Mouse (Mus musculus): ENCODE results near the gene Elof1.

The Elof1 gene

DNA sequence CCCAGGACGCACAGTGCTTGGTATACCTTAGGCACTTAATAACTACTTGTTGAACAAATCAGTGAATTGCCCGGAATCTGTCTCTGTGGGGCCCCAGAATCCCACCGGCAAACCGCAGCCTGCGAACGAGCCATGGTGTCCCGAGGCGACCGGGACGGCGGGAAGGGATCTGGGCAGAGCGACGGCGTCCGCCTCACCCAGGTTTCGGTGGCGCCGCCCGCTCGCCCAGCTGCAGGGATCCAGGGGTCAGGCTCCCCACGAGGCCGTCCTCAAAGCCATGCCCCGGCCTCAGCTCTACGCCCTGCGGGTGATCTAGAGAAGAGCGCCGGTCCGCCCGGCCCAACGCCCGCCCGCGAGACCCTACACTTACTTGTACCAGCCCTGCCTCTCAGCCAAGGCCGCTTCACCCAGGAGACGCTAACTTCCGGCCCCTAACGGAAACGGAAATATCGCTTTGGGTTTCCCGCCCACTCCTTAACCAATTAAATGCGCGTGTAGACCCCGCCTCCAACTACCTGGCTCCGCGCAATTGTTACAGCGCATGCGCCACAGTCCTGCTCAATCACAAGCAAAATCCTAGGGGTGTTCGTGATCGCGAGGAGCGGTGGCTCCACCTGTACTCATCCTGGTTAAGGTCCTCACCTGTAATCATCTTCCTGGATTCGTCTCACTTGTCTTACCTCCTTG is at the start of gene Elof1:
Gene Elof1 (minus strand): TSS at position 433 of the 687 bp plus-strand sequence.
- peak; percentile 94 for DNase-seq (ENCODE audit: low spot score)

DNA sequence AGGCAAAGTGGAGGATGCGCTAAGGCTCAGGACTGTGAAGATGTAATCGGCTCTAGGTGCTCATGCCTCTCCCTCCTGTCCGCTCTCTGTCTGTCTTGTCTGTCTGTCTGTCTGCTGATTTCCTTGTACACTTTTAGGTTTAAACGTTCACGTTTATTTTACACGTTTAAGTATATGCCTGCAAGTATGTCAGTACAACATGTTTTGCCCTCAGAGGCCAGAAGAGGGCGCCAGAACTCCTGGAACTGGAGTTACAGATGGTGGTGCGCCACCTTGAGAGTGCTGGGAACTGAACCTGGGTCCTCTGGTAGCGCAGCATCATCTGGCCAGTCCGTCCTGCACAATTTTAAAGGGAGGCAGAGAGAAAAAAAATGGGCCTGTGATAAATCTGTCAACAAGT is 49.7 kb upstream of the Elof1 start:
- DNase-seq (ENCODE audit: low spot score): no peak

DNA sequence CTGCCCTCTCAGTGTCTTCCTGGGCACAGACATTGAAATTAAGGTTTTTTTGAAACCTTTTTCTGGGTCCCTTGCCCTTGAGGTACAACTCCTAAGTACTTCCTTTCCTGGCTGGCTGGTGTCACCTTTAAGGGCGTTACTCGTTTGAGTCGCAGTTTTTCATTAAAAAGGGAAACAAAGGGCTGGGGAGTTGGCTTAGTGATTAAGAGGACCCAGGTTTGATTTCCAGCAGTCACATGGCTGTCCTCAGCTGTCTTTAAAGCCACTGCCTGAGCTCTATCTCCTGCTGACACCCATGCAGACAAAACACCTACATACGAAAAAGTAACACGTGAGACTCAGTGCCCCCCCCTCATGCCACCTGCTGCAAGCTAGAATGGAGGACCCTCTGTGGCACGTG is 49.0 kb upstream of the Elof1 start:
- DNase-seq (ENCODE audit: low spot score): no peak

DNA sequence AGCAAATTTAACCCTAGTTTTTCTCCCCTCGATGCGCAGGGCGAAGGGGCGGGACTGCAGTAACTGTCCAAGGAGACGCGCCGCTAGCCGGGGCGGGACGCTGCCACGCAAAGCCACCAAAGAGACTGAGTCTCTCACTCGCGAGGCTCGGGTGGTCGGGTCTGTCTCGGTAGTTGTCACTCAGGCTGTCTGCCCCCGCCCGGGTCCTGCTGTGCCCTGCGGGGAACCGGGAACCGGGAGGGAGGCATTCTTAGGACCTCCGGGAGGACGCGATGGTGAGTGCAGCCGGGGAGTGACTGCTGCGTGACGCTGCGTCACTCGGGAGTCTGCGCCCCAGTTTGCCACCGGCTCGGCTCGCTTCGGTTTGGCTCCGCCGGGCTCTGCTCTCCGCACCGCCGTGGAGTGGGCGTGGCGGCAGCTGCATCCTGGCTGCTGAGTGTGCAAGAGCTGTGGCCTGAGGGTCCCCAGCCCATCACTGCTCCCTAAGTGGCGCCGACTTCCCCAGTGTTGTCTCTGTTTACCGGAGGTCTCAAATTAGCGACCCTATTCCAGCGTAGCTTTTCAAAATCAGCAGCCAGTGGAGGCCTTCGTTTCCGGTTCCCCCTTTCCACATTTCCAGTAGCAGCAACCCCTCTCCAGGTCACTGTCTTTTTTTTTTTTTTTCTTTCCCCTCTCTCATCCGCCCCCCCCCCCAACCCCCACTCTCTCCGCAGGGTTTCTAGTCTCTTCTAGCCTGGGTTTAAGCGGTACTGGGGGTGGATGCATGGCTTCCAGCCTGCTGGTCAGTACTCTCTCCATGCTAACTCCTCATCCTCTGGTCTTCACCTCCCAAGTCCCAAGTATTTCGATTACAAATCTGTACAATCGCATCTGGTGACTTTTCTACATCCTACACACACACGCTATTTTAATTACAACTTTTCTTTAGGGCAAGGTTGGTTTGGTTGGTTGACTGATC is 48.0 kb upstream of the Elof1 start:
- DNase-seq (ENCODE audit: low spot score): peak; percentile 66

DNA sequence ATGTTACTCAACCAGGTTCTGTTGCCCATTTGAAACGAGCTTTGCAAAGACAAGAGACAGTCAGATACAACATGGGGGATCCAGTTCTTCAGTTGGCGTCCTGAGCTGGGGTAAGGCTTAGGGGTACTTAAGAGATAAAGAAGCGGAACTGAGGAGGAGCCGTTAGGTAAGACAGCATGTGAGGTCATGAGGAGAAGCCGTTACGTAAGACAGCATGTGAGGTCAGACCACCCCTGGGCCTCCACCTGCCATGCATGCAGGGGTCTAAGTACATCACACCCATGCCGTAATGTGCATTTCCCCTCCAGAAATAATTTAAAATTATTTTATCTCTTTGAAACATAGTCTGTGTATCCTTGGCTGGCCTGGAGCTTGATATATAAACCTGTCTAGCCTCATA is 45.9 kb upstream of the Elof1 start:
- DNase-seq (ENCODE audit: low spot score): no peak

DNA sequence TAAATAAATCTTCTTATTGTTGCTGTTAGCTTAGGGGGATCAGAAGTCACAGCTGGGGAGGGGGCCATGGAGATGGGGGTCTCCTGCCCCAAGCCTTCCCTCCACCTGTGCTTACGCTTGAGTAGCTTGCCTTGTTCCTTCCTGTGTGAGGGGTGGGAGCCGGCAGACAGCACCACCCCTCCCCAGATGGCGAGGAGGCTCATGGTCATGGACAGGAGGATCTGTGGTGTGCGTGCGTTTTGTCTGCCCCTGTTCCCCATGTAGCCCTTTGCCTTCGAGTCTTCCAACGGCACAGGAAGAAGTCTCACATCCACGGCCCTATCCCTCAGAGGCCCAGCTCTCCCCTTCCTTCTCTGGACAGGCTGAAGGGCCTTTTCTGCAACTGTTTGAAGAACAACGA is 45.3 kb upstream of the Elof1 start:
- peak; percentile 55 for DNase-seq (ENCODE audit: low spot score)

DNA sequence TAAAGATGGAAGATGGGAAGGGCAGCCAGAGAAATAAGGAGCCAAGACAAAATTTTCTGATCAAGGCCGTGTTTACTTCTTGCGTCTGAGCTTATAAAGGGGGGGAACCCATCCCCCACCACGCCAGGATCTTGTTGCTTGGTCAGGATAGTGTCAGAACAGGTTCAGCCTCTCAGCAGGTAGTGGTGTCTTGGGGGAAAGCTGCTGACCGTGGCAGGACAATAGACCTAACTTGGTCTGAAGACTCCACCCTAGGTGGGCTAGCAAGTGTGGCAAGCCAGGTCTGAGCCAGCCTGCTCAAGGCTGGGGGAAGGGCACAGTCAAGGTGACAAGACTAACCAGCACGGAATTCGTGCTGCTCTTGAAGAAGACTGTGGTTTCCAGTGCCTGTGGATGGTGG is 44.3 kb upstream of the Elof1 start:
- peak; percentile 42 for DNase-seq (ENCODE audit: low spot score)

DNA sequence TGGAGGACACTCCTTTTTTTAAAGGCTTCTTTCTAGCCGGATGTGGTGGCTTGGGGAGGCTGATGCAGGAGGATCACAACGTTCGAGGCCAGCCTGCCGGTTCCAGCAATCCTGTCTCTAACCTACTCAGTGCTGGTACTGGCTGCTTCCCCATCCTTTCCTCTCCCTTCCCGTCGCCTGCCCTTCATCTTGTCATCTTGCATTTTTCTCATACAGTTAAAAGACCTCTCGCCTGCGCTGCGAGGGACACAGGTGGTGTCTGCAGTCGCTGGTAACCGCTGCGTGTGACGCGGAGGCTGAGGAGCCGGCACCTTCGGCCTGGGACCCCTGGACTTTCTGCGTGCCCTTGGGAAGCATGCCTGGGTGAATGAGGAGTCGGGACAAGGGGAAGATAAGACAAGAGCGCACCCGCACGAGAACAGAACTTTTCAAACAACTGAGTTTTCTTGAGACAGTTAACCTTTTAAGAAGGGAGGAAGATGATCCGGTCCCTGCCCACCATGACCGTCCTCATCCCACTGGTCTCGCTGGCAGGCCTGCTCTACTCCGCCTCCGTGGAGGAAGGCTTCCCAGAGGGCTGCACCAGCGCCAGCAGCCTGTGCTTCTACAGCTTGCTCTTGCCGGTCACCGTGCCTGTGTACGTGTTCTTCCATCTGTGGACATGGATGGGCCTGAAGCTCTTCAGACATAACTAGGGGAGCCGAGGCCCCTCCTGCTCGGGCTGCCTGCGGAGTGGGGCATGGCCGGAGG is 40.7 kb upstream of the Elof1 start:
- no peak for DNase-seq (ENCODE audit: low spot score)

DNA sequence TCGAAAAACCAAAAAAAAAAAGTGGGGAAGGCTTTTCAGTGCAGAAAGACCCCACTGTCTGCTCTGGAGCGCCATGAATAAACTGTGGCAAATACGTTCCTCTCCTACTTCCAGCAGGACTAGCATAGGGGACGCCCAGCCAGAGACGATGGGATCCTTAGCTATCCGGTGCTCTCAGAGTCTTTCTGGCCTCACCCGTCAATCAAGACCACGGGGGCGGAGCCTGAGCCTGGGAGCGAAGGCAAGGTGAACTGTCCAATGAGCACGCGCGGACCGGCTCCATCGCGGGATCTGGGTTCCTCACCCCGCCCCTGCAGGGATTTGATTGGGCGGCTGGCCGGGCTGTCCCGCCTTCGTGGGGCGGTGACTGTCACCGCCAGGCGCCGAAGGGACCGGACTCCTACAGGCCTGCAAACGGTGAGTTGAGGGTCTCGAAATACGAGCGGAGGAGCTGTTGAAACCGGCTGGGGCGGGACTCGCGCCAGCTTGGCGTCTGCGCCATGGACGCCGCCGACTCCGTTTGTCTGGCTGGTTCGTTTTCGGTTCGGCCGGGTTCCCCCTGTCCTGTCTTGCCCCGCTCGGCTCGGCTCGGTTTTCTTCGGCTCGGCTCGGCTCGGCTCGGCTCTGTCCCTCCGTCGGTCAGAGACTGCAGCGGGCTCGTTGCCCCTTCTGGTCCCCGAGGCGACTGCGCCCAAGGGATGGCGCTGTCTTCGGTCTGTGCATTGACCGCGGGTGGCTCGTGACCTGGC is 39.7 kb upstream of the Elof1 start, which contains the start of gene Pigyl:
Gene Pigyl (plus strand): TSS at position 350 of the 749 bp plus-strand sequence.
- DNase-seq (ENCODE audit: low spot score): peak; percentile 98

DNA sequence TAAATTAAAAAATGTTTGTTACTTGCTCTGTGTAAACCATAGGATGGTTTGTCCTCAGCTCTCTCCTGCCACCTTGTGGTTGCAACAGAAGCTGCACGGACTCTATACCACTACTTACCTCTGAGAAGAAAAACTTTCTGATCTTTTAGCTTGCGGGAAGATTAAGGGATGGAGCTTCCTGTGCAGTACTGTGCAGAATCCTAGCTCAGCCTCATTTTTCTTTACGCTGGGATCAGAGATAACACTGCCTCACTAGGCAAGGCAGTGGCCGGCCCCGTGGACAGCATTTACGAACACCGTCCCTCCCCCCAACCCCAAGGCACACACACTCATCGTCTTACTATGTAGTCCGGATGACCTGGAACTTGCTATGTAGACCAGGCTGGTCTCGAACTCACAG is 38.6 kb upstream of the Elof1 start:
- peak; percentile 72 for DNase-seq (ENCODE audit: low spot score)

DNA sequence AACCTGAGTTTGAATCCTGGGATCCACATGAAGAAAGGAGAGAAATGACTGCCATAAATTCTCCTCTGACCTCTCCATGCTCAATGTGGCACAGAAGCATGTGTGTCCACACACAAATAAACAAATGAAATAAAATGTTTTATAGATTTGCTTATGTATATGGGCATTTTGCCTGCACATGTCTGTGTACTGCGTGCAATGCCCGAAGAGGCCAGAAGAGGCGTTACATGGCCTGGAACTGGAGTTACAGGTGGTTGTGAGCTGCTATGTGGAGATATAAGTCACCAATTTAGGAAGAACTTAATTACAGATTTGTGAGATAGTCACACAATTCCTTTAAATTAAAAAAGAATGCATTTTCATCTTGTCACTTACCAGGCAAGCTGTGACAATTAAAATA is 36.8 kb upstream of the Elof1 start:
- DNase-seq (ENCODE audit: low spot score): no peak

DNA sequence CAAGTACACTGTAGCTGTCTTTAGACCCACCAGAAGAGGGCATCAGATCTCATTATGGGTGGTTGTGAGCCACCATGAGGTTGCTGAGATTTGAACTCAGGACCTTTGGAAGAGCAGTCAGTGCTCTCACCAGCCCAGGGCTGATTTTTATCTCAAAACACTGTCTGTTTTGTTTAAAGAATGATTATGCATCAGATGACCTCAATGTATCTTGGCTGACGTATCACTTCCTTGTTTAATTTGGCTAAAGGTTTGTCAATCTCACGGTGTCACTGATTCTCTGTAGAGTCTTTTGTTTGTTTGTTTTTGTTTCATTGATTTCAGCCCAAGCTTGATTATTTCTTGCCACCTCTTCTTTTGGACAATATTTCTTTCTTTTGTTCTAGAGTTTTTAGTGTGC is 34.0 kb upstream of the Elof1 start:
- no peak for DNase-seq (ENCODE audit: low spot score)

DNA sequence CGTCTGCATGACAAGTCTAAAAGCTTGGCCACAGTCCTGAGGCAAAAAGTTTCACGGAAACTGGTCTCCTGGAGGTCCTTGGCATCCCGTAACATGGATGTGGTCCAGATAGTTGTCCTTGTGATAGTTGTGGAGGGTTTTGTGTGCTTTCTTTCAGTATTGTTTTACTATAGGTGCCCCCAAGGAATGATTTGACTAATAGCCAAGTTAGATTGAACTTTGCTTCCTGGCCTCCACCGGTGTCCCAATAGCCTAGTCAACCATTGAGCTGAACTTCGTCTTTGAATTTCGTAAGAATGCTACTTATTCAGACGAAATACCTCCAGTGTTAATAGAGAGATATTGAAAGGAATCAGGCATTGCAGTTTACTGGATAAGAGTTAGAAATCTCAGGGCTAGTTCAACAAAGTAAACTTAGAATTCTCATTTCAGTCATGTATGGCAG is 33.3 kb upstream of the Elof1 start:
- peak; percentile 53 for DNase-seq (ENCODE audit: low spot score)

DNA sequence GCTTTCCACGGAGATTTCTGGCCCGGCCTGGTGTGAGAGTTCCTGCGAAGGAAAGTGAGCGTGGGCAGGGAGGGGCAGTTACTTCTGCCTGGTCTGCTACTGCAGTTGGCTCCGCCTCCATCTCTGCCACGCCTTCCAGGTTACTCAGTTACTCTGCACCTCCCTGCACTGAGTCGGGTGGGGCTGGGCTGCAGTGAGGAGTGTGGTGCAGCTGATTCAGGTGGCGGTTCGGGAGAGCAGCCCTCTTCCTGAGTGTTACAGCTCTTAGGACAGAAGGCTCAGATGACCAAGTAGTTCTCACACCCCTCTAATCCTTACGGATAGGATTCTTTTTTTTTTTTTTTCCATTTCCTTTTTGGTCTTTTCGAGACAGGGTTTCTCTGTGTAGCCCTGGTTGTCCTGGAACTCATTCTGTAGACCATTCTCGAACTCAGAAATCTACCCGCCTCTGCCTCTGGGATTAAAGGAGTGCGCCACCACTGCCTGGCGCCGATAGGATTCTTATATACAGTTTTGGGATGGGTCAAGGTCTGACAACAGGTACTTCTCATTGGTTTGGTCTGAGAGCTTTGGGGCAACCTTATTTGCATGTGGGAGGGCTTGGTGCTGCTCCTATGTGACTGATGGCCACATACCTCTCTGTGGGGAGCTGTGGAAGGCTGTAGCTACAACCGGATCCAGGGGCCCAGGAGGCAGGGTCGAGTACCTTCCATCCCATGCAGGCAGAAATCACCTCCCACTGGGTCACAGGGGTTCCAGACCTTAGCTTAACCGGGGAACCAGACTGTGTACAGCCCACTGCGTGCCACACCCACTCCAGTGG is 32.7 kb upstream of the Elof1 start:
- DNase-seq (ENCODE audit: low spot score): peak; percentile 61

DNA sequence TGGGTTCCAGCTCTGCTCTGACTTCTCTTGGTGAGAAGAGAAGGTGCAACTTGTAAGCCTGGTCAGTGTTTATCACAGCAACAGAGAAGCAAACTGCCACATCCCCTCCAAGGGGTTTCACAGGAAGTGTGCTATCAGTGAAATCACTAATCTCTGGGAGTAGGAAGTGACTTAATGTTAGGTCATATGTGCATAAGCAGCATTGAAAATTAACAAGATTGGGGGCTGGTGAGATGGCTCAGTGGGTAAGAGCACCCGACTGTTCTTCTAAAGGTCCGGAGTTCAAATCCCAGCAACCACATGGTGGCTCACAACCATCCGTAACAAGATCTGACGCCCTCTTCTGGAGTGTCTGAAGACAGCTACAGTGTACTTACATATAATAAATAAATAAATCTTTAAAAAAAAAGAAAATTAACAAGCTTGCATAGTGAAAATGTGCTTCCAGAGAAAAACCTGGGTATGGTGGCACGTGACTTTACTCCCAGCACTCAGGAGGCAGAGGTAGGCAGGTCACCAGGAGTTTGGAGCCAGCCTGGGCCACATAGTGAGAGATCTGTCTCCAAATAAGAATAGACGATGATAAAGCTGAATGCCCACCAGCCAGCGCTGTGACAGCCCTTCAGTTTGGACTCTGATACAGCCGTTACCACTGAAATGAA is 27.5 kb upstream of the Elof1 start:
- DNase-seq (ENCODE audit: low spot score): no peak

DNA sequence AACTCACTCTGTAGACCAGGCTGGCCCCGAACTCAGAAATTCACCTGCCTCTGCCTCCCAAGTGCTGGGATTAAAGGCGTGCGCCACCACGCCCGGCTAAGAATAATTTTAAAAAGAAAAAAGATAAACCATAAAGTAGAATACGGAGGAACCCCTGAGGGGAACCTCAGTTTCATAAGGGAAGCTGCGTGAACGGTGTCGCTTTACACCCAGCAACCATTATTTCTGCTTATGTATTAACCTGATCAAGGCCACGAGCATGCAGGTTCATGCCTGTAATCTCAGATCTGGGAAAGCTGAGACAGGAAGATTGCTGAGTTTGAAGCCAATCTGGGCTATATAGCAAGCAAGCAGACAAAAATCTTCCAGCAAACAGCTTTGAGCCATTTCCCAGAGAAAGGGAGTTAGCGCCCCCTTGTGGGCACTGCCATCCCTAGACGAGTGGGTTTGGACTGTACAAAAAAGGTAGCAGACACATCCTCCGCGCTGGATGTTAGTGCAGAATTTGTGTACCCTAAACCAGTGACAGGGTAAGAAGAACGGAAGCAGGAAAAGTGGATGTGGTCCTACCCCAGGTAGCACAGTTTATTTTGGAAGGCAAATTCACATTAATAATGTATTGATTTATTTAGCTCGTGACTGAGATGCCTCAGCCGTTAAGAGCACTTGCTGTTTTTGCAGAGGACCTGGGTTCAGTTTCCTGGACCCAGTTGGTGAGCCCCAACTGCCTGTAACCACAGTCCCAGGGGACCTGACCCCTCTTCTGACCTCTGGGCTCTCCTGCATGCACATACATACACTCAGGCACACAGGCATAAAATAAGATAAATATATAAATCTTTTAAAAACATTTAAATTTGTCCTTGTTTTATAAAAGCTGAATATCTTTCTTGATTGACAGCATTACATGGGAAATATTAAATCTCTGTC is 26.4 kb upstream of the Elof1 start:
- DNase-seq (ENCODE audit: low spot score): peak; percentile 77

DNA sequence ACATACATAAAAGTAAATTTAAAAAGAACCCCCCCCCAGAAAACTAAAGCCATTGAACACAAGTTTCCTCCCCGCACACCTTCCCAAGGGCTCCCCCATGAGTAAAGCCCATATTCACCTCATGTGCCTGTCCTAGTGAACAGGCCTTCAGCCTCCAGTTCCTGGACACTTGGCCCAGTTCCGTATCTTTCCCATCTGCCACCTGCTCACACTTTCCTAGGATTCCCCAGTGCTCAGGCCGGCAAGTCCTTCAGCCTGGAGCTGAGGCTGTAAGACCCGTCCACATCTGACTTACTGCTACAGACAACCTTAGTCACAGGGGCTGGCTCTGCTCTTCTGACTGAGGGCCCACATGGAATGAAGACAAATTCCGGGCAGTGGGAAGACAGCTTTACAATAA is 22.8 kb upstream of the Elof1 start:
- no peak for DNase-seq (ENCODE audit: low spot score)

DNA sequence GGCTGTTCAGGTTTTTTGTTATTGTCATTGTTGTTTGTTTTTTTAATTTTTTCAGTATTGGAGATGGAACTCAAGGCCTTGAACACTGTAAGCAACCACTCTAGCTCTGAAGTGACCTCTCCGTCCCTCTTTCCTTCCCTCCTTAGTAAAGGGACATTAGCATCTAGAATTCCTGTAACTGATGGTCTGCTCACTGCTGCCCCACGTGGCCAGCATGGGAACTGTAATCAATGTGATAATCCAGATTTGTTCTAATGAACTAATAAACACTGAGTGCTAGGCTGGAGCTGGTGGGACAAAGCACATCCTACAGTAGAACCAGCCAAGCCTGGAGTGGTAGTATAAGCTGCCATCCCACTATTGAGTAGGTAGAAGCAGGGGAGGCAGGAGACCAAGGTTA is 21.5 kb upstream of the Elof1 start:
- DNase-seq (ENCODE audit: low spot score): no peak

All from yolk sac, embryonic 10.5 days (tissue).